Mouse (Mus musculus) kidney, adult 9 months (tissue): ENCODE results near the gene 4930412O13Rik.

ENCODE experiments used
- DNase-seq: peaks from one replicate; pipeline ENCODE4 v3.0.0; 2022

4930412O13Rik gene

GRCm38 (mm10) chr2:9881611-9882023 lies 565 bp downstream of the 4930412O13Rik start:
- DNase-seq, result peak; percentile 20

GRCm38 (mm10) chr2:9882371-9882925 lies 1.4 kb downstream of the 4930412O13Rik start:
- DNase-seq, result no peak

- DNase-seq, result peak; percentile 28
Measured at GRCm38 (mm10) chr2:9882926-9883802, 2.1 kb downstream of the 4930412O13Rik start.

- no peak for DNase-seq
Measured at GRCm38 (mm10) chr2:9883803-9884532, 2.9 kb downstream of the 4930412O13Rik start.

GRCm38 (mm10) chr2:9884533-9885216 lies 3.6 kb downstream of the 4930412O13Rik start:
- DNase-seq, result no peak

GRCm38 (mm10) chr2:9885217-9885770 lies 4.2 kb downstream of the 4930412O13Rik start:
- DNase-seq, result no peak

GRCm38 (mm10) chr2:9886031-9886430 lies 5.0 kb downstream of the 4930412O13Rik start:
- DNase-seq, result no peak

- no peak for DNase-seq
Measured at GRCm38 (mm10) chr2:9886921-9887610, 6.0 kb downstream of the 4930412O13Rik start.

GRCm38 (mm10) chr2:9887636-9888035 lies 6.6 kb downstream of the 4930412O13Rik start:
- DNase-seq, result no peak

- DNase-seq, result peak; percentile 54
Measured at GRCm38 (mm10) chr2:9888913-9889650, 8.0 kb downstream of the 4930412O13Rik start, which contains the start of gene 9230102O04Rik. Gene 9230102O04Rik (minus strand): TSS chr2:9889540.

- DNase-seq, result no peak
Measured at GRCm38 (mm10) chr2:9889651-9890183, 8.7 kb downstream of the 4930412O13Rik start, which contains the start of gene Gata3. Gene Gata3 (minus strand): TSS chr2:9890034.

GRCm38 (mm10) chr2:9890251-9890650 lies 9.2 kb downstream of the 4930412O13Rik start:
- DNase-seq, result no peak

- no peak for DNase-seq
Measured at GRCm38 (mm10) chr2:9890906-9891305, 9.9 kb downstream of the 4930412O13Rik start.

GRCm38 (mm10) chr2:9892541-9892940 lies 11.5 kb downstream of the 4930412O13Rik start:
- no peak for DNase-seq

- no peak for DNase-seq
Measured at GRCm38 (mm10) chr2:9893272-9893953, 12.4 kb downstream of the 4930412O13Rik start.

GRCm38 (mm10) chr2:9894836-9895593 lies 14.0 kb downstream of the 4930412O13Rik start:
- no peak for DNase-seq

- no peak for DNase-seq
Measured at GRCm38 (mm10) chr2:9896097-9896770, 15.2 kb downstream of the 4930412O13Rik start.

GRCm38 (mm10) chr2:9897846-9898245 lies 16.8 kb downstream of the 4930412O13Rik start:
- DNase-seq, result no peak
